Mouse (Mus musculus) liver, embryonic 16.5 days (tissue): ENCODE results near the gene Spag16. TPM values are rescaled to one million over a fixed set of nuclear protein-coding genes. Genes with fewer than 3 reads are reported as not detected.

Source experiments
- ATAC-seq: fragments of 200-750 bp; cut with Nextera tagmentation; 2 replicates; pipeline ENCODE4 v1.8.0; 2017; ENCODE audit warnings: low read depth, mild to moderate bottlenecking, moderate number of reproducible peaks, moderate library complexity
- H3K27ac ChIP-seq: fragments of 300-500 bp; sonication (generic); 2 replicates; pipeline ENCODE4 v1.5.1; 2014; ENCODE audit warnings: mild to moderate bottlenecking, low read length
- H3K27me3 ChIP-seq: fragments of 300-500 bp; sonication (generic); 2 replicates; pipeline ENCODE4 v1.6.1; 2014; ENCODE audit warnings: low read depth, low read length, mixed read lengths; ENCODE audit not compliant: control insufficient read depth, insufficient read depth
- H3K36me3 ChIP-seq: fragments of 300-500 bp; sonication (generic); 2 replicates; pipeline ENCODE4 v1.6.1; 2014; ENCODE audit warnings: mild to moderate bottlenecking; ENCODE audit not compliant: control insufficient read depth, insufficient read depth
- H3K4me1 ChIP-seq: fragments of 300-500 bp; sonication (generic); 2 replicates; pipeline ENCODE4 v1.6.1; 2014; ENCODE audit warnings: low read depth, low read length, mixed read lengths; ENCODE audit not compliant: control insufficient read depth
- H3K4me2 ChIP-seq: fragments of 300-500 bp; sonication (generic); 2 replicates; pipeline ENCODE4 v1.6.1; 2014; ENCODE audit warnings: low read depth, low read length, mixed read lengths
- H3K4me3 ChIP-seq: fragments of 300-500 bp; sonication (generic); 2 replicates; pipeline ENCODE4 v1.5.1; 2014; ENCODE audit warnings: low read depth, mild to moderate bottlenecking, low read length
- H3K9ac ChIP-seq: fragments of 300-500 bp; sonication (generic); 2 replicates; pipeline ENCODE4 v1.6.1; 2014; ENCODE audit warnings: low read depth, low read length
- H3K9me3 ChIP-seq: fragments of 300-500 bp; sonication (generic); replicated peaks from 2 replicates; pipeline ENCODE4 v1.6.1; 2016; ENCODE audit warnings: low read length; ENCODE audit not compliant: control insufficient read depth
- WGBS: fragments of 180-500 bp; shearing (Covaris S2); extraction: QIAGEN DNeasy Blood & Tissue Kit; methylation state at CpG from one replicate; pipeline ENCODE4 v1.1.7; 2014; ENCODE audit not compliant: insufficient replicate concordance; 5-methylcytosine and 5-hydroxymethylcytosine counted together
- polyA plus RNA-seq: library from polyadenylated mRNA; unstranded; fragments of >200 nt; fragmentation: Nextera tagmentation; extraction: Ambion mirVana; gene quantifications from 2 replicates; pipeline ENCODE4 v1.2.1, GENCODE M21; 2015

Gene Spag16
- polyA plus RNA-seq, 1 experiment from 2014 or later = not detected

DNA sequence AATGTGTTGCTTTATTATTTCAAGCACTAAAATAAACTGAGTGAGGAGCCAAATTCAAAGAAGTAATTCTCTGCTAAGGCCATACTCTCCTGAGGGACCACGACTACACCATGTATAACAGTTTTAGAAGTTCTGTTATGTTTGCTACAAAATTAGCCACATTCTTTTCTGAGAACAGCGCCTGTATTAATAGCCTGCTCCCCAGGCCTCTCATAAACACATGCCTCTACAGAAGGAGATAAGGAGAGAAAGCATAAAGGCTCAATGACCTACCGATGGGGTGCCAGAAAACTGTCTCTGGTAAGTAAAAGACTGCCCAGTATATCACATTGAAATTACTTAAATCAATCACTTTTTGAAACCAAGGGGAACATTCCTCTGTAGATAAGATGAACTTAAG is 877.2 kb downstream of the Spag16 start:
- Histone ChIP-seq H3K4me3 (no peak overlapping the region), H3K36me3 (no peaks in the 10 kb centered on the region), H3K4me1 (no peaks in the 10 kb centered on the region), H3K27ac (no peak overlapping the region), H3K27me3 (no peaks in the 10 kb centered on the region), H3K9me3 (no peaks in the 10 kb centered on the region), H3K4me2 (no peak overlapping the region), H3K9ac (no peak overlapping the region)
- ATAC-seq = no peak
- 58% methylated on average over 3 of the region's 3 CpGs for WGBS

DNA sequence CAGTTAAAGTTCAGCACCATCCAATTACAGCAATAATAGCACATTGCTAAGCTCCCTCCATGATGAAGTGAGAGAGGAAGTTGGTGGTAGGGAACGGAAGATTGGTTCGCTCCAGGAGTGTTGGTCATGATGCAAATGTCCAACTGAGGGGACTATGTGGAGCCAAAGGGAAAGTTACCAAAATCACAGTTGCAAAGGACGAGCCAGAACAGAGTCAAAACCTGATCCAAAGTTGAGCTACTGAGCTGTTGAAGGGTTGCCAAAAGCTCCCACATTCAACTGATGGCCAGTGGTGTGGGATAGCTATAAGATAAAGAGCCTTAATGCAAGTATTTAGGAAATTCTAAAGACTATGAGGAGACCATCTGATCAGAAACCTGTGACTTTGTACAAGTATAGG is 879.1 kb downstream of the Spag16 start:
- no peaks in the 10 kb centered on the region for H3K9me3 ChIP-seq
- H3K4me3 ChIP-seq = no peak overlapping the region
- H3K4me2 ChIP-seq = no peak overlapping the region
- no peaks in the 10 kb centered on the region for H3K36me3 ChIP-seq
- no peak overlapping the region for H3K27ac ChIP-seq
- WGBS = 46% methylated on average over 3 of the region's 3 CpGs
- no peak for ATAC-seq
- no peaks in the 10 kb centered on the region for H3K27me3 ChIP-seq
- H3K9ac ChIP-seq = no peak overlapping the region
- no peaks in the 10 kb centered on the region for H3K4me1 ChIP-seq

DNA sequence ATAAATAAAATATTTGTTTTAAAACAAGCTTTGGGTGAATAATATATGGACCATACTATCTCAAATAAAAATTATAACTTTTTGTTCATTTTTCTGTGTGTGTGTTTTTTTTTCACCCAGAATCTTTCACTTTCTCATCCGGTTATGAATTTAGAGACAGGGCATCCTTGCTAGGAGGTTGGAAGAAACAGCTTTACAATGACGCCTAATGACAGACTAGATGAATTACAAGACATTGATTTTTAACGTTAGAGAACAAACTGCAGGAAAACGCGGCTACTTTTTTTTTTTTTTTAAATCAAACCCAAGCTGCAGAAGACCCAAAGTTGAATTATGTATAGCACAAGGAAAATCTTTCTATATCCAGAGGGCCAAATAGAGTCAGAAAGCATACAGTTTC is 898.3 kb downstream of the Spag16 start:
- Histone ChIP-seq H3K27me3 (no peaks in the 10 kb centered on the region), H3K4me1 (no peaks in the 10 kb centered on the region), H3K4me2 (no peak overlapping the region), H3K4me3 (no peak overlapping the region), H3K9me3 (no peaks in the 10 kb centered on the region), H3K27ac (no peak overlapping the region), H3K9ac (no peak overlapping the region), H3K36me3 (no peaks in the 10 kb centered on the region)
- WGBS = 55% methylated on average over 5 of the region's 5 CpGs
- no peak for ATAC-seq

DNA sequence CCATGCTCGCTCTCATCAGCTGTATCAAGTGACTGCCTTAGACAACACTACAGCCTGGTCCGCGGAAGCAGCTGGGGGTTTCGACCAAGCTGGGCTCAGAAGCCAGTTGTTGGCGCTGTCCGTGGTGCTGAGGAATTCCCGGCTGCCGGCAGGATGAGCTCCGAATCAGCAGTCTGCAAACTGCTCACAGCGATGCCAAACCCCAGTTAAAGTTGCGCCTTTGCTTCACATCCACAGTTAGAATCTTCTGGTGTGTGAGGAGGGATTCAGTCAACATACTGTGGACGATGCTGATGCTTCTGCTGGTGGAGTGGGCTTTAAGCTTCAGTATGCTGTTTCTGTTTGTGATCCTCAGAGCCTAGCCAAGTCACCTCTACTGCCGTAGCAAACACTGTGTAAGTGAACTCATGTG is 898.9 kb downstream of the Spag16 start, which contains the start of gene Vwc2l:
Vwc2l (plus strand) TSS at position 61 of the 412 bp plus-strand sequence.
- no peak for ATAC-seq
- WGBS = 11% methylated on average over 13 of the region's 13 CpGs

More for the DNA sequence above, 898.9 kb downstream of the Spag16 start, which contains the start of gene Vwc2l:
- Histone ChIP-seq H3K27me3 (no peaks in the 10 kb centered on the region), H3K4me3 (no peak within 1 kb of the TSS), H3K36me3 (no peaks in the 10 kb centered on the region), H3K9me3 (no peaks in the 10 kb centered on the region), H3K9ac (no peak within 1 kb of the TSS), H3K4me1 (no peaks in the 10 kb centered on the region), H3K4me2 (no peak within 1 kb of the TSS), H3K27ac (no peak within 1 kb of the TSS)

Other genes with a start within 250 kb of the Spag16 start
- 0.39 and 0.41 TPM in 2 replicates for gene Ikzf2, start 139.7 kb upstream of the Spag16 start, polyA plus RNA-seq